Mouse (Mus musculus): ENCODE results near the gene Il10rb.

Gene Il10rb

DNA sequence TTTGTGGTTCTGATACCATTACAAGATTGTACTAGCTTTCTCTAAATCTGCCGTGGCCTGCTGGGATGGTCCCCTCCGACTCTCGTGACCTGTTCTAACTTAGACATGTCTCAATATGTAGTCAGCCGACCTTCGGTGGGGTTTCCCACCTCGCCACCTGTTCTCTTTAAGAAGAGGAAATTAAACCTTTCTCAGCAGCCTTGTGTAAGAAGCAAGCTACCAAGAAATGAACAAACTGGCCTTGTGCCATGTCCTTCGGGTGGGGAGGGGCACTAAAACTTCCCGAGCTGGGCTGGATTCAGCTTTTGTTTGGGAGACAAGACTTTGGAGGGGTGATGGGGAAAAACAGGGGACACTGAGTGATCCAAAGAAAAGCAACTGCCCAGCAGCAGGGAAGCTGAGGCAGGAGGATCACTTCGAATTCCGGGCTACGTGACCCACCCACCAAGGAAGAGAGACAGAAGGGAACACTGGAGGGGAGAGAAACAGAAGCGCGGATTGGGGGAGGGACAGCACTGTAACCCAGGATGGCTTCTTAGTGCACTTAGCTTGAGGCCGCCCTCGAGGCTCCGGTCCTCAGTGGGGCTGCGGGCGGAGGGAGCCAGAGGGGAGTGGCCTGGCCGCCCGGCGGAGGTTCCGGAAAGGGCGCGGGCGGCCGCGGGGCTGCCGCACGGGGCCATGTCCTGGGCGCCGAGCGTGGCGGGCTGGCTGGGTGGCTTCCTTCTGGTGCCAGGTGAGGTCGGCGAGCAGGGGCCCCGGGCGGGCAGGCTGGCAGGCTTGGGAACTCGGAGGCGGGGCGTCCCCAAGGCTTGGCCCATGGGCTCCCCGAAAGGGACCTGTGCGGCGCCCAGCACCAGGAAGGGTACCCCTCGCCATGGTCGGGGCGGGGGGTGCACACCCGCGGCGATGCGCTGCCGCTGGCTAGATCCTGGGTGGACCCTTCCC lies at the start of gene Il10rb:
Il10rb (plus strand) TSS at position 525 of the 945 bp plus-strand sequence.
- DNase-seq (ENCODE audit: low spot score in 2 of 2): peak; percentile 81 to 88

DNA sequence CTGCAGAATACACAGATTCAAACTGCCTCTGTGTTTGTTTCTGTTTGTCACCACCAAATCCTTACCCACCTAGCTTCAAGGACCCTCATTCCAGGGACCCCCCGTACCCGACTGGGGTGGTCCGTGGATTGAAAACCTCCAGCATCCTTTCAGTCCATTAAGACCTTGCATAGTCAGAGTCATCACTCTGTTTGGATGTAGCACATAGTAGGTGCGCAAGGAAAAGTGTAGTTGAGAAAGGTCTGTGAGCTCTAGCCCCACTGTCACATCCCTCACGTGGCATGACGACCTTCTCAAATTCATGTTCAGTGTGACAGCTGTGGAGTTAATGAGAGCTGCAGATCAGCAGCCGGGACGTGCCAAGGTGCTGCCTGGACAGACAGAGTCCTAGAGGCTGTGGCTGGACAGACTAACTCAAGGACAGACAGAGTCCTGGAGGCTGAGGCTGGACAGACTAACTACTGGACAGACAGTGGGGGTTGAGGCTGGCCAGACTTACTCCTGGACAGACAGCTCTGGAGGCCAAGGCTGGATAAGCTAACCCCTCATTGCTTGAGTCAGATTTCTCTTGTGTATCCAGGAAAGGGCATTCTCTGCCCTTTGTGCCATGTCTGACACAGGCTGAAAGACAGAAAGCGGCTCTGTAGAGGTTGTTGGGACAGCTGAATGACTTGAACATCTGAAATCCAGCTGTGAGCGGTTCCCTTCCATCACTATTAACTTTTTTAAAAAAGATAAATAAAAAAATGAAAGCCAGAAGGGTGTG lies 49.0 kb upstream of the Il10rb start:
- DNase-seq (ENCODE audit: low spot score in 2 of 2): no peak

- DNase-seq (ENCODE audit: low spot score in 2 of 2): no peak
Observed at GRCm38 (mm10) chr16:91357526-91357900, 48.5 kb upstream of the Il10rb start.

DNA sequence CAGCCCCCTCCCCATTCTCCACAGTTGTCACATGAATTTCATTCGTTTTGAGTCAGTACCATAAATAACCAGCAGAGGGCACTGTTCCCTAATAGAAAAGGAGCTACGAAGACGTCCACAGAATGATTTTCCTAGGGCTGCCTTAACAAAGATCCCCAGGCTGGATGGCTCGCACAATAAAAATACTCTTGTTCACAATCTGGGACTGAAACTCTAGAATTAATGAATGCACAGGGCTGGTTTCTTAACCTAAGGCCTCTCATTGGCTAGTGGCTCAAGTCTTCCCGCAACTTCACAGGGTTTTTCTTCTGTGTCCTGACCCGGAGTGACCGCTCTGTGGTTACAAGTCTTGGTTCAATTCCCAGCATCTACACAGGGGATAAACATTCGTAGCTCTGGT lies 47.4 kb upstream of the Il10rb start:
- DNase-seq (ENCODE audit: low spot score in 2 of 2): peak; percentile 53 to 63

- DNase-seq (ENCODE audit: low spot score in 2 of 2): no peak
Observed at GRCm38 (mm10) chr16:91359531-91359930, 46.4 kb upstream of the Il10rb start.

- no peak for DNase-seq (ENCODE audit: low spot score in 2 of 2)
Observed at GRCm38 (mm10) chr16:91360162-91360561, 45.8 kb upstream of the Il10rb start.

GRCm38 (mm10) chr16:91362006-91362405 lies 44.0 kb upstream of the Il10rb start:
- no peak for DNase-seq (ENCODE audit: low spot score in 2 of 2)

DNA sequence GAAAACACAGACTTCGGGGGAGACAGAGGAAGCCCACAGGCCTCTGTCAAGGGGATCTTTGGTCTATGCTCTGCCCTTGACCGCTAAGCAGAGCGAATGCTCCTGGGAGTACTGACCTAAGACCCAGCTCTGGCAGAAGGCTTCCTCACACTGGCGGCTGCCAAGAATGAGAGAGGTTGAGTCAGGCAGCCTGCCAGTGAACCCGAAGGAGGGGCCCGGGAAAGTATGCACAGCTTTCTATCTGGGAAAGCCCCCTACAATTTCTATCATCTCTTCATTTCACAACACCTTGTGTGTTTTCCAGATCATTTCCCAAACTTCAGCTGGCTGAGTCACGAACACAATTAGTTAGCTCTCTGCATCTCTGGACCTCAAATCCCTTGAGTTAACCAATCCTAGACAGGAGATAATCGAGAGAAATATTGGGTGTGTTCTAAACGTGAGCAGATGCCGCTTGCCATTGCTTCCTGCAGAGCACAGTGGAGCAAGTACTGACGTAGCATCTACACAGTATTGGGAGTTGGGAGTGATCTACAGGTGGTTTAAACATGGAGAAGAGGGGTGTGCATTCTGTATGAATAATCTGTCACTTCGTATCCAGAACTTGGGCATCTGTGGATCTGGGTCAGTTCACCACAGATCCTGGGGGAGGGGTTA lies 43.2 kb upstream of the Il10rb start:
- DNase-seq (ENCODE audit: low spot score in 2 of 2): no peak

- no peak for DNase-seq (ENCODE audit: low spot score in 2 of 2)
Observed at GRCm38 (mm10) chr16:91363483-91363882, 42.5 kb upstream of the Il10rb start.

GRCm38 (mm10) chr16:91366567-91366966 lies 39.4 kb upstream of the Il10rb start:
- DNase-seq (ENCODE audit: low spot score in 2 of 2): peak; percentile 81 to 82

- DNase-seq (ENCODE audit: low spot score in 2 of 2): peak in 1 of 2 experiments; percentile 34
Observed at GRCm38 (mm10) chr16:91367066-91367465, 38.9 kb upstream of the Il10rb start.

DNA sequence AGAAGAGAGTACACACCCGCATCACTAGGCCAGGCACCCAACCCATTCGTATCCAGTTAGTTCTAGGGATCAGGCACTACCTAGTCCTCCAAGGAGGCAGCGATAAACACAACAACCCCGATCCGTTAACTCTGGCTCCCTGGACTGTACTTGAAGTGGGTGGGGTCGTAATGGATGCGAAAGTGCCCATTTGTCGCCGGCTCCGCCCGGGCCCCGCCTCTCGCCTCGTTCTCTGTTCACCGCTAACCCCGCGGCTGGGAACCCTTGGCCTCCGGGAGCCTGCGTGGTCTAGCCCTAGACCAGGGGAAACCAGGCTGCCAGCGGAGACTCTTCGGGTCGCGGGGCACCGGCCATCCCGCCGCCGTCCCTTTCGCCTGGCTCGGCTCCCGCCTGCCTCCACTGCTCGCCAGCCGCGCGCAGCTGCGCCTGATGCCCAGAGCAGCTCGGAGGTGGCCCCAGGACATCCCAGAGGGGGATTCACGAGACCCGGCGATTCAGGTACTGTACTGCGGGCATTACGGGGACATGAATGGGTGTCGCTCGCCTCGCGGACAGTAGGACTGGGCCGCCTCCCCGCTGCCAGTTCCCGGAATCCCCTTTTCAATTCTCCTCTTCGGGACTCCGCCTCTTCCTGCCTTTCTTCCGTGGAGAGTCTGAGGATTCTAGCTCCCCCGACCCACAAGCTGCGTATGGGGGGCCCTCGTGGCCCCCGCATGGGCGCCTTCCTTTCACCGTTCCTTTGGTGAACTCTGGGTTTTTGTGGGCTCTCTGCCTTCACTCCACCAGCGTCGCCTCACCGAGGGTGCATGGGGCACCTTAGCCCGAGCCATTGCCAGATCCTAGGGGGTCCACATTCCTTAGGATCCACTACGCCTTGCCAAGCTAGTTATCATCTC lies 33.1 kb upstream of the Il10rb start, which contains the start of gene Ifnar2:
Ifnar2 (plus strand) TSS at position 207 of the 896 bp plus-strand sequence.
- DNase-seq (ENCODE audit: low spot score in 2 of 2): peak; percentile 65 to 72

DNA sequence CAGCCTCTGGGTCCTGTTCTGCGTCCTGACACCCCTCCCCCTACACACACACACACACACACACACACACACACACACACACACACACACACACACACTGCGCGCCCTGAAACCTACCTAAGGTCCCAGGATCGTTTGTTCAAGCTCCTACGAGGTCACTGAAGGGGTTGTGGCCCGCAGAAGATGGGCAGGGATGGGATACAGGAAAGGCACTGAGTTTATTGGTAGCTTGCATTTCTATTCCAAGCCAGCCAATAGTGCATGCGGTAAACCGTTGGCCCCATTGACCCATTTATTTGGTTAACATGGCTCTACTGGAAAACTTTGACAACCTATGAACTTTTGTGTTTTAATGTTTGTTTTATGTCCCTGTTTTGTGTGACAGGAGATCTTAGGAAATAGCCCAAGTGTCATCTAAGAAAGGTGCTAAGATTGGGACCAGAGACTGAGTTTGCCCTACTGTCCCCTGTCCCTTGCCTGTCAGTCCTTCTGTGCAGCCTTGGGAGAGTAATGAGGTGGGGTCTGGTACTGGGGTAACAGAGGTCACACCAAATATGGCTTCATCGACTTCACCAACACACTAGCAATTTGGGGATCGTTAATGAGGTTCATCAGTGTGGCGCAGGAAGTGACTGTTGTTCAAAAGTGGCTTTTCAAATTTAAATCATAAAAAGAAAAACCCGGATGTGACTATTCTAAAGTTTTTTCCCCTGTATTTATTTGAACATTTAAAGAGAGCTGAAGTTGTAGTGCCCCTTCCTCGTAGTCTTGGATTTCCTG lies 32.3 kb upstream of the Il10rb start:
- DNase-seq (ENCODE audit: low spot score in 2 of 2): no peak

GRCm38 (mm10) chr16:91374253-91374634 lies 31.7 kb upstream of the Il10rb start:
- no peak for DNase-seq (ENCODE audit: low spot score in 2 of 2)

DNA sequence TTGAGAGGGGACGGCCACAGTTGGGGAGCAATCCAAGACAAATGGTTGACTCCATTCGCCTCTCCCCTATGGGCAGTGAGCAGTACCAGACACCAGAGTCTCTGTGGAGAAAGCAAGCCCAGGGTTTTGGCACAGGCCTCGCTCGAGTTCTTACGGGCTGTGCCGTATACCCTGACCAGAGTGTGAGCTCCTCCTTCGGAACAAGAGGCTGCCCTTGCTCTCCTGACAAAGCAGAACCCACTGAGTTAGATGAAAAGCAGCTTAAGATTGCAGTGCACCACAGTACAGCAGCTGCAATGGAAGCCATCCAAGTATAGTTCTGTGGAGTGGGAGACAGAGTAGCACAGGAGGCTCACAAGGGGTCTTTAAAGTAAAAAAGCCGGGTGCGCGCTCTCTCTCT lies 29.3 kb upstream of the Il10rb start:
- DNase-seq (ENCODE audit: low spot score in 2 of 2): no peak

- DNase-seq (ENCODE audit: low spot score in 2 of 2): no peak
Observed at GRCm38 (mm10) chr16:91378431-91378986, 27.5 kb upstream of the Il10rb start.

DNA sequence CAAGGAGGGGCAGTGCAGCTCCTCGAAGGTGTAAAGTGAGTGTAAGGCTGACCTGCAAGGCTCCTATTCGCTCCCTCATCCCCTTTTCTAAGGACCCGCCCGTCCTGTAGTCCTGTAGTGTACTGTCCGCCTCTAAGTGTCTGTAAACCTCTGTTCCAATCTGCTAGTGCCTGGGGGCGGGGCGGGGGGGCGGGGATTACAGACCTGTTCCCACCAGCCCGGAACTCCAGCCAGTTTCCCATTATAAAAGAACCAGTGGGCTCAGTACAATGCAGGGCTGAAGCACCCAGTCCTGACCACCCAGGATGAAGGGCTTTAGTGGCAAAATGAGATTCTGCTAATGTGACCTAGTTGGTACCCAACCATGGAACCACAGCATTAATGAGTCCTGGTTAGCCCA lies 27.0 kb upstream of the Il10rb start:
- DNase-seq (ENCODE audit: low spot score in 2 of 2): no peak

DNA sequence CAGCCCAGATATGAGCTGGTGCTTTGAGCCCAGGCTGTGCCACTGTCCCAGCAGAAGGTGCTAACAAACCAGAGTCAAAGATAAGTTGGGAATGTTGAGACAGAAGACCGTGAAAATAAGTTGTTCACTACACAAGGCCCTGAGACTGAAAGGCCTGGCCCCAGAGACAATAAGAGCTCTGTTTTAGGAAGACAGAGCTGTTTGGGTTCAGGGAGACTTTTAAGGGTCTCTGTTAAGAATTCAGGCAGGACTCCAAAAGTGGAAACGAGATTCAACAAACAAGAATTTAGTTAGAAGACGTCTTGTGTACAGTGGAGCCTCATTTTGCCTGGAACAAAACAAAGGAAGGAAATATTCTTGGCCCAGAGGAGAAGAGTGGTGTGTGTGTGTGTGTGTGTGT lies 26.6 kb upstream of the Il10rb start:
- no peak for DNase-seq (ENCODE audit: low spot score in 2 of 2)

GRCm38 (mm10) chr16:91380151-91380550 lies 25.8 kb upstream of the Il10rb start:
- no peak for DNase-seq (ENCODE audit: low spot score in 2 of 2)

DNA sequence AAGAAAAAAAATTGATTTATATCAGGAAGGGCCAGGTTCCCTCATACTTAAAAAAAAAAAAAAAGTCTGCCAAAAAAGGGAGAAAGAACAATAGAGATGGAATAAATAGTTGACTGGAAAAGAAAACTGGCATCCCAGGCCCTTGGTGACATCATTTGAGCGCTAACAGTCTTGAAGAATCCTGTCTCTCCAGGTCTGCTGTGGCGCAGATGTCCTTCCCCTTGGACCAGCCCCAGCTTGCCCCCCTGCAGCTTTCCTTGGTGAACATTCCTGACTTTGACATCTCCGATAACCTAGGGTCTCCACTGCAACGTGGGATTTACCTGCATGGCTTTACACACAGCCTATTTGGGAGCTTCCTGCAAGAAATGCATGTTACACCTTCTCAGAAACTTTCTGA lies 24.4 kb upstream of the Il10rb start:
- no peak for DNase-seq (ENCODE audit: low spot score in 2 of 2)

All from natural killer cell, adult 2 months (primary cell).